Mouse (Mus musculus) liver, adult 2 months (tissue): Measurements from ENCODE around the gene Fam222a. TPM values are rescaled to one million over a fixed set of nuclear protein-coding genes. Genes with fewer than 3 reads are reported as not detected.

Source experiments
- DNase-seq: peaks from one replicate; pipeline ENCODE4 v3.0.0-alpha.2; 2011; ENCODE audit warnings: low read depth, low spot score; ENCODE audit errors: extremely low read depth
- H3K27ac ChIP-seq: fragments of 200-500 bp; replicated peaks from 2 replicates; pipeline ENCODE4 v1.5.1; 2012; ENCODE audit warnings: low read depth, mild to moderate bottlenecking, control low read depth, inconsistent platforms, low read length; ENCODE audit not compliant: insufficient read depth
- H3K27me3 ChIP-seq: fragments of 200-500 bp; 2 replicates; pipeline ENCODE4 v1.6.1; 2012; ENCODE audit warnings: mild to moderate bottlenecking, moderate library complexity, low read length, inconsistent platforms; ENCODE audit not compliant: control insufficient read depth, insufficient read depth
- H3K36me3 ChIP-seq: fragments of 200-500 bp; 2 replicates; pipeline ENCODE4 v1.6.1; 2012; ENCODE audit warnings: low read length, inconsistent platforms; ENCODE audit not compliant: control insufficient read depth, insufficient read depth
- H3K4me1 ChIP-seq: fragments of 200-500 bp; 2 replicates; pipeline ENCODE4 v1.6.1; 2011; ENCODE audit warnings: low read length; ENCODE audit not compliant: control insufficient read depth, insufficient read depth
- H3K4me3 ChIP-seq: fragments of 200-500 bp; 2 replicates; pipeline ENCODE4 v1.5.1; 2011; ENCODE audit warnings: low read depth, mild to moderate bottlenecking, control low read depth, low read length, moderate library complexity; ENCODE audit not compliant: insufficient read depth
- H3K79me2 ChIP-seq: fragments of 200-500 bp; 2 replicates; pipeline ENCODE4 v1.6.1; 2012; ENCODE audit warnings: inconsistent platforms, mild to moderate bottlenecking, low read length, moderate library complexity; ENCODE audit not compliant: control insufficient read depth, insufficient read depth
- H3K9ac ChIP-seq: fragments of 200-500 bp; 2 replicates; pipeline ENCODE4 v1.6.1; 2012; ENCODE audit warnings: low read depth, mild to moderate bottlenecking, control low read depth, inconsistent platforms, low read length
- CTCF ChIP-seq: fragments of 200-500 bp; IDR thresholded peaks from 2 replicates; pipeline ENCODE4 v1.5.1; 2011; ENCODE audit warnings: low read depth, low read length, control low read depth
- POLR2A ChIP-seq: fragments of 200-500 bp; IDR thresholded peaks from 2 replicates; pipeline ENCODE4 v1.6.1; 2011; ENCODE audit warnings: low read length, control low read depth; ENCODE audit not compliant: insufficient read depth; ENCODE audit errors: extremely low read depth
- WGBS: fragments of 180-500 bp; shearing (Covaris S2); methylation state at CpG from one replicate; pipeline ENCODE4 v1.1.7; 2018; 5-methylcytosine and 5-hydroxymethylcytosine counted together
- polyA plus RNA-seq: library from polyadenylated mRNA; depleted of rRNA; stranded (reverse); fragments of >200 nt; gene quantifications from 2 replicates; pipeline ENCODE4 v1.2.3, GENCODE M21; 2012
- total RNA-seq: library from RNA; depleted of rRNA; stranded (reverse); fragments of >200 nt; gene quantifications from 2 replicates; pipeline ENCODE4 v1.2.3, GENCODE M21; 2014

Gene Fam222a
- total and polyA plus RNA-seq, 2 experiments: 0.09 to 1.2 TPM

- Histone ChIP-seq H3K4me1 (peaks cover 33% of the 10 kb centered on the region), H3K27me3 (no peaks in the 10 kb centered on the region), H3K36me3 (no peaks in the 10 kb centered on the region), H3K27ac (no peak overlapping the region), H3K9ac (no peak overlapping the region), H3K4me3 (no peak overlapping the region), H3K79me2 (no peaks in the 10 kb centered on the region)
- DNase-seq: no peak
- TF ChIP-seq CTCF (peak; percentile 28; the same call in 1 of the 2 replicates), POLR2A (no peak)
- WGBS: 98% methylated on average over 2 of the region's 2 CpGs
These were observed 12.4 kb upstream of the Fam222a start for GRCm38 (mm10) chr5:114555424-114555823.

DNA sequence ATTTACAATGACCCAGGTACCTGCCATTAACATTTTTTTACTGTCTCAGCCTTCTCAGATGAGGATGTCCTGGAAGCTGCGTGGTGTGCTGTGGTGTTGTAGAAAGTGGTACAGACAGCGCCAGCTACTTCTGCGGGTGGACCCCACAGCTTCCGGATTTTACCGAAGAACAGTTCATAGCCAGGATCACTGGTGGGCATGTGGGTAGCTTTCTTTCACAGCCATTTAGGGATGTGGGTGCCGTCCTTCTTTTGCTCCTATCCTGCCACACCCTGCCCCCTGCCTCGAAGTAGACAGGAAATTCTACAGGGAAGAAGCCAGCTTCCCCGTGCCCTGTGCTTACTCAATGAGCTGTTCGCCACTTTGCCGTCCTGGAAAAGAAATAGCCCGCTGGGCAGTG is 11.7 kb upstream of the Fam222a start:
- Histone ChIP-seq H3K4me3 (no peak overlapping the region), H3K79me2 (no peaks in the 10 kb centered on the region), H3K27me3 (no peaks in the 10 kb centered on the region), H3K27ac (no peak overlapping the region), H3K36me3 (no peaks in the 10 kb centered on the region), H3K4me1 (peaks cover 33% of the 10 kb centered on the region), H3K9ac (no peak overlapping the region)
- 46% methylated on average over 11 of the region's 11 CpGs for WGBS
- TF ChIP-seq CTCF: no peak
- no peak for TF ChIP-seq POLR2A
- DNase-seq: no peak

DNA sequence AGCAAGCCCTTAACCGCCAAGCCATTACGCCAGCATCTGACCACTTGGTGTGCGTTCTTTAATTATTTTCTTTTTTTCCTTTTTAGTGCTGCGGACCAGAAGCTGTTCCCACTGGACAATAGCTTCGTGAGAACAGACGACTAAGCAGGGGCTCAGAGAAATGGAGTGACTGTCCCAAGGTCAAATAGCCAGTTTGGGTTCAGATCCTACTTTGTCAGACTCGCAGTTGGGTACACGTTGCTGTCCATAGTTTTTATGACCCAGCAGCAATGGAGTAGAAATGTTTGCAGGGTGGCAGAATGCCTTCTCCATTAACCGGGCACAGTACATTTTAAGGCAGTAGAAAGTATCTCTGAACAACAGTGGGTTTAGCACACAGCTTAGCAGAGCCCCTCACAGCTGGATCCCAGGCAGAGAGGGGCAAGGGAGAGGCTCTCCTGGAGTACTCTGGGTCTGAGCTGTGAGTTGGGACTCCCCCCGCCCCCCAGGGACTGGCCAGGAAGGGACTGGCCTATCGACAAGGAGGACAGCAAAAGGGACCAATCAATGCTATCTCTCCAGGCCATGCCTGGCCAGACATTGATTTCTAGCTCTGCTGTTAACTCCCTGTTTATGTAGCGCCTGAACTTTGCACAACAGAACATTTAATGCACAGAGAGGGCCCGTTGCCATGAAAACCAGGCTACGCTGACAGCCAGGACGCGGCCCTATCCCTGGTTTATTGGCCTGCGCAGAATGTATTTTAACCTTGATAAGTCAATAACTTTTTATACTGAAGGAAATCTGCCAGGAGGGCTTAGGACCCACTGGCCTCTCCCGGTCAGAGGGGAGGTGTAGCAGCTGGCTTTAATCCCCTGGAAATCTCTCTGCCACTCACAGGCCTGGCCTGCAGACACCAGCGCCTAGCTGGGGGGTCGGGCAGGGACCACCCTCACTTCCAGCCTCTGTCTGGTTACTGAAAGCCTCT is 9.8 kb upstream of the Fam222a start:
- peaks cover 26% of the 10 kb centered on the region for H3K4me1 ChIP-seq
- H3K36me3 ChIP-seq: no peaks in the 10 kb centered on the region
- H3K27ac ChIP-seq: peak overlapping the region; percentile 87
- H3K27me3 ChIP-seq: no peaks in the 10 kb centered on the region
- peak overlapping the region; percentile 20; the same call in 1 of the 2 replicates for H3K9ac ChIP-seq
- TF ChIP-seq CTCF (no peak), POLR2A (no peak)
- H3K79me2 ChIP-seq: no peaks in the 10 kb centered on the region
- DNase-seq: peak; percentile 90
- no peak overlapping the region for H3K4me3 ChIP-seq
- 29% methylated on average over 20 of the region's 20 CpGs for WGBS

- DNase-seq: no peak
- no peaks in the 10 kb centered on the region for H3K27me3 ChIP-seq
- WGBS: 5% methylated on average over 9 of the region's 9 CpGs
- H3K9ac ChIP-seq: no peak overlapping the region
- peaks cover 27% of the 10 kb centered on the region for H3K4me1 ChIP-seq
- no peaks in the 10 kb centered on the region for H3K36me3 ChIP-seq
- no peak overlapping the region for H3K4me3 ChIP-seq
- no peaks in the 10 kb centered on the region for H3K79me2 ChIP-seq
- H3K27ac ChIP-seq: no peak overlapping the region
- TF ChIP-seq CTCF: no peak
- no peak for TF ChIP-seq POLR2A
These were observed 7.3 kb upstream of the Fam222a start for GRCm38 (mm10) chr5:114560533-114560936.

GRCm38 (mm10) chr5:114560965-114561364 is 6.9 kb upstream of the Fam222a start:
- 27% methylated on average over 5 of the region's 5 CpGs for WGBS
- H3K9ac ChIP-seq: no peak overlapping the region
- peaks cover 26% of the 10 kb centered on the region for H3K4me1 ChIP-seq
- TF ChIP-seq CTCF (no peak), POLR2A (no peak)
- H3K36me3 ChIP-seq: no peaks in the 10 kb centered on the region
- H3K4me3 ChIP-seq: no peak overlapping the region
- DNase-seq: no peak
- H3K27me3 ChIP-seq: no peaks in the 10 kb centered on the region
- no peaks in the 10 kb centered on the region for H3K79me2 ChIP-seq
- no peak overlapping the region for H3K27ac ChIP-seq

GRCm38 (mm10) chr5:114563994-114564393 is 3.8 kb upstream of the Fam222a start:
- H3K27ac ChIP-seq: no peak overlapping the region
- 83% methylated on average over 7 of the region's 7 CpGs for WGBS
- H3K4me1 ChIP-seq: peaks cover 14% of the 10 kb centered on the region
- H3K4me3 ChIP-seq: no peak overlapping the region
- no peak for DNase-seq
- no peak overlapping the region for H3K9ac ChIP-seq
- H3K27me3 ChIP-seq: no peaks in the 10 kb centered on the region
- TF ChIP-seq CTCF (no peak), POLR2A (no peak)
- no peaks in the 10 kb centered on the region for H3K36me3 ChIP-seq
- H3K79me2 ChIP-seq: no peaks in the 10 kb centered on the region
